Mouse (Mus musculus) heart, embryonic 12.5 days (tissue): Measurements from ENCODE around the gene Creb3l4. TPM values are rescaled to one million over a fixed set of nuclear protein-coding genes. Genes with fewer than 3 reads are reported as not detected.

Experiments used
- ATAC-seq: fragments of 200-750 bp; cut with Nextera tagmentation; 2 replicates; pipeline ENCODE4 v1.8.0; 2017; ENCODE audit warnings: moderate TSS enrichment, moderate library complexity; ENCODE audit not compliant: insufficient number of reproducible peaks, low FRiP score
- H3K27ac ChIP-seq: fragments of 300-500 bp; sonication (generic); 2 replicates; pipeline ENCODE4 v1.5.1; 2016; ENCODE audit warnings: mild to moderate bottlenecking, moderate library complexity; ENCODE audit not compliant: poor library complexity, severe bottlenecking
- H3K27me3 ChIP-seq: fragments of 300-500 bp; sonication (generic); replicated peaks from 2 replicates; pipeline ENCODE4 v1.6.1; 2016; ENCODE audit warnings: mild to moderate bottlenecking, moderate library complexity
- H3K36me3 ChIP-seq: fragments of 300-500 bp; sonication (generic); 2 replicates; pipeline ENCODE4 v1.6.1; 2016; ENCODE audit warnings: mild to moderate bottlenecking, moderate library complexity
- H3K4me1 ChIP-seq: fragments of 300-500 bp; sonication (generic); replicated peaks from 2 replicates; pipeline ENCODE4 v1.6.1; 2016; ENCODE audit warnings: mild to moderate bottlenecking
- H3K4me2 ChIP-seq: fragments of 300-500 bp; sonication (generic); 2 replicates; pipeline ENCODE4 v1.6.1; 2016; ENCODE audit warnings: mild to moderate bottlenecking, moderate library complexity
- H3K4me3 ChIP-seq: fragments of 300-500 bp; sonication (generic); 2 replicates; pipeline ENCODE4 v1.5.1; 2016; ENCODE audit warnings: mild to moderate bottlenecking
- H3K9ac ChIP-seq: fragments of 300-500 bp; sonication (generic); 2 replicates; pipeline ENCODE4 v1.6.1; 2016; ENCODE audit warnings: mild to moderate bottlenecking, moderate library complexity
- H3K9me3 ChIP-seq: fragments of 300-500 bp; sonication (generic); replicated peaks from 2 replicates; pipeline ENCODE4 v1.6.1; 2016; ENCODE audit warnings: mild to moderate bottlenecking, moderate library complexity
- WGBS: fragments of 180-500 bp; shearing (Covaris S2); methylation state at CpG from one replicate; pipeline ENCODE4 v1.1.7; 2016; 5-methylcytosine and 5-hydroxymethylcytosine counted together
- polyA plus RNA-seq: library from polyadenylated mRNA; unstranded; fragments of >200 nt; fragmentation: Nextera tagmentation; extraction: Ambion mirVana; gene quantifications from 2 replicates; pipeline ENCODE4 v1.2.1, GENCODE M21; 2016

Gene Creb3l4
- polyA plus RNA-seq, 1 experiment from 2014 or later, result 2.3 TPM

- peaks cover 29% of the 10 kb centered on the region for H3K4me1 ChIP-seq
- H3K9me3 ChIP-seq, result no peaks in the 10 kb centered on the region
- H3K4me3 ChIP-seq, result peak overlapping the region; percentile 88
- H3K27me3 ChIP-seq, result no peaks in the 10 kb centered on the region
- peaks cover 54% of the 10 kb centered on the region for H3K36me3 ChIP-seq
- H3K27ac ChIP-seq, result peak overlapping the region; percentile 47
- ATAC-seq, result no peak
- WGBS, result 62% methylated on average over 13 of the region's 13 CpGs
- peak overlapping the region; percentile 50; the same call in 1 of the 2 replicates for H3K9ac ChIP-seq
- H3K4me2 ChIP-seq, result peak overlapping the region; percentile 97
Observed at GRCm38 (mm10) chr3:90211475-90212398, 31.6 kb downstream of the Creb3l4 start.

- WGBS, result 90% methylated on average over 5 of the region's 5 CpGs
- H3K36me3 ChIP-seq, result peaks cover 63% of the 10 kb centered on the region
Observed at GRCm38 (mm10) chr3:90209908-90210566, 33.3 kb downstream of the Creb3l4 start.

GRCm38 (mm10) chr3:90208662-90209061, 34.6 kb downstream of the Creb3l4 start:
- no peaks in the 10 kb centered on the region for H3K9me3 ChIP-seq
- H3K4me3 ChIP-seq, result no peak overlapping the region
- no peak for ATAC-seq
- H3K4me2 ChIP-seq, result no peak overlapping the region
- peak overlapping the region; percentile 46; the same call in 1 of the 2 replicates for H3K27ac ChIP-seq
- peaks cover 63% of the 10 kb centered on the region for H3K36me3 ChIP-seq
- no peak overlapping the region for H3K9ac ChIP-seq
- H3K27me3 ChIP-seq, result no peaks in the 10 kb centered on the region
- H3K4me1 ChIP-seq, result peaks cover 25% of the 10 kb centered on the region
- WGBS, result 80% methylated on average over 2 of the region's 2 CpGs

More at GRCm38 (mm10) chr3:90209908-90210566, 33.3 kb downstream of the Creb3l4 start:
- Histone ChIP-seq H3K27ac (no peak overlapping the region), H3K9me3 (no peaks in the 10 kb centered on the region), H3K9ac (no peak overlapping the region), H3K27me3 (no peaks in the 10 kb centered on the region), H3K4me3 (no peak overlapping the region), H3K4me2 (no peak overlapping the region), H3K4me1 (peaks cover 29% of the 10 kb centered on the region)
- no peak for ATAC-seq

GRCm38 (mm10) chr3:90204582-90204981, 38.7 kb downstream of the Creb3l4 start:
- Histone ChIP-seq H3K4me3 (no peak overlapping the region), H3K27ac (no peak overlapping the region)

GRCm38 (mm10) chr3:90203619-90204018, 39.7 kb downstream of the Creb3l4 start:
- Histone ChIP-seq H3K4me3 (no peak overlapping the region), H3K4me2 (no peak overlapping the region), H3K27me3 (no peaks in the 10 kb centered on the region), H3K9me3 (no peaks in the 10 kb centered on the region), H3K9ac (no peak overlapping the region), H3K27ac (peak overlapping the region; percentile 57), H3K36me3 (peaks cover 23% of the 10 kb centered on the region), H3K4me1 (peaks cover 6% of the 10 kb centered on the region)
- 32% methylated on average over 5 of the region's 5 CpGs for WGBS
- ATAC-seq, result no peak

More at GRCm38 (mm10) chr3:90204582-90204981, 38.7 kb downstream of the Creb3l4 start:
- no peak for ATAC-seq
- H3K4me1 ChIP-seq, result peaks cover 9% of the 10 kb centered on the region
- H3K36me3 ChIP-seq, result peaks cover 32% of the 10 kb centered on the region
- H3K4me2 ChIP-seq, result no peak overlapping the region
- no peak overlapping the region for H3K9ac ChIP-seq
- H3K27me3 ChIP-seq, result no peaks in the 10 kb centered on the region
- 90% methylated on average over 2 of the region's 2 CpGs for WGBS
- no peaks in the 10 kb centered on the region for H3K9me3 ChIP-seq

- Histone ChIP-seq H3K4me2 (no peak overlapping the region), H3K4me1 (peaks cover 6% of the 10 kb centered on the region), H3K4me3 (no peak overlapping the region), H3K27me3 (no peaks in the 10 kb centered on the region), H3K9ac (no peak overlapping the region), H3K9me3 (no peaks in the 10 kb centered on the region), H3K36me3 (peaks cover 15% of the 10 kb centered on the region), H3K27ac (no peak overlapping the region)
- WGBS, result 66% methylated on average over 1 of the region's 1 CpGs
- no peak for ATAC-seq
Observed at GRCm38 (mm10) chr3:90202884-90203283, 40.4 kb downstream of the Creb3l4 start.

- 53% methylated on average over 1 of the region's 1 CpGs for WGBS
- Histone ChIP-seq H3K4me3 (no peak overlapping the region), H3K4me2 (no peak overlapping the region), H3K27me3 (no peaks in the 10 kb centered on the region), H3K9me3 (no peaks in the 10 kb centered on the region), H3K9ac (no peak overlapping the region), H3K36me3 (no peaks in the 10 kb centered on the region), H3K27ac (no peak overlapping the region), H3K4me1 (peaks cover 7% of the 10 kb centered on the region; the same call in 1 of the 2 replicates)
- ATAC-seq, result no peak
Observed at GRCm38 (mm10) chr3:90197548-90197947, 45.8 kb downstream of the Creb3l4 start.

- H3K9me3 ChIP-seq, result no peaks in the 10 kb centered on the region
- no peak overlapping the region for H3K4me3 ChIP-seq
- H3K27me3 ChIP-seq, result no peaks in the 10 kb centered on the region
- no peak overlapping the region for H3K27ac ChIP-seq
- no peak overlapping the region for H3K4me2 ChIP-seq
- no peak overlapping the region for H3K9ac ChIP-seq
- no peaks in the 10 kb centered on the region for H3K36me3 ChIP-seq
- H3K4me1 ChIP-seq, result peaks cover 7% of the 10 kb centered on the region; the same call in 1 of the 2 replicates
- ATAC-seq, result no peak
- 50% methylated on average over 1 of the region's 1 CpGs for WGBS
Observed at GRCm38 (mm10) chr3:90195644-90196043, 47.7 kb downstream of the Creb3l4 start.

GRCm38 (mm10) chr3:90194759-90195158, 48.6 kb downstream of the Creb3l4 start:
- H3K4me3 ChIP-seq, result no peak overlapping the region
- H3K4me1 ChIP-seq, result peaks cover 7% of the 10 kb centered on the region; the same call in 1 of the 2 replicates
- no peak overlapping the region for H3K4me2 ChIP-seq
- no peaks in the 10 kb centered on the region for H3K9me3 ChIP-seq
- H3K9ac ChIP-seq, result no peak overlapping the region
- H3K36me3 ChIP-seq, result no peaks in the 10 kb centered on the region
- ATAC-seq, result no peak
- H3K27ac ChIP-seq, result no peak overlapping the region
- no peaks in the 10 kb centered on the region for H3K27me3 ChIP-seq
- WGBS, result 74% methylated on average over 4 of the region's 4 CpGs

- Histone ChIP-seq H3K27ac (no peak overlapping the region), H3K9me3 (no peaks in the 10 kb centered on the region), H3K4me1 (peaks cover 11% of the 10 kb centered on the region), H3K4me3 (no peak overlapping the region), H3K9ac (no peak overlapping the region), H3K36me3 (no peaks in the 10 kb centered on the region), H3K4me2 (no peak overlapping the region), H3K27me3 (no peaks in the 10 kb centered on the region)
- WGBS, result 73% methylated on average over 11 of the region's 11 CpGs
- ATAC-seq, result no peak
Observed at GRCm38 (mm10) chr3:90190859-90191510, 52.3 kb downstream of the Creb3l4 start.
